Mouse (Mus musculus) ES-E14 (cell line): ENCODE measurements around the gene L3mbtl1. TPM values are rescaled to one million over a fixed set of nuclear protein-coding genes. Genes with fewer than 3 reads are reported as not detected.
"Not testable (repeated sequence)": the region's sequence is repeated elsewhere in the genome, so short reads cannot be mapped to it uniquely, and the experiment has no call there.

Experiments
- DNase-seq: peaks from one replicate; pipeline ENCODE4 v3.0.0-alpha.2; 2013; ENCODE audit warnings: low read depth, low spot score
- H3K27ac ChIP-seq: 2 replicates; pipeline ENCODE4 v1.5.1; 2012; ENCODE audit warnings: low read depth, mild to moderate bottlenecking, low read length, moderate library complexity, mixed read lengths; ENCODE audit not compliant: poor library complexity, insufficient read depth, severe bottlenecking
- H3K36me3 ChIP-seq: 2 replicates; pipeline ENCODE4 v1.6.1; 2012; ENCODE audit warnings: mild to moderate bottlenecking, low read length, moderate library complexity, mixed read lengths; ENCODE audit not compliant: control insufficient read depth, poor library complexity, insufficient read depth, severe bottlenecking
- H3K4me1 ChIP-seq, 2 experiments: fragments of 150-350 bp in 1 of 2; sonication (generic) in 1 of 2; 2 replicates each; pipeline ENCODE4 v1.6.1; 2012; ENCODE audit warnings: low read length in 2 of 2, mild to moderate bottlenecking in 1 of 2, mixed read lengths in 1 of 2; ENCODE audit not compliant: control insufficient read depth in 2 of 2, insufficient read depth in 2 of 2, poor library complexity in 1 of 2
- H3K4me3 ChIP-seq, 2 experiments: fragments of 150-350 bp in 1 of 2; sonication (generic) in 1 of 2; 2 replicates each; pipeline ENCODE4 v1.5.1; 2012; ENCODE audit warnings: low read length in 2 of 2, low read depth in 1 of 2, mild to moderate bottlenecking in 1 of 2, mixed read lengths in 1 of 2; ENCODE audit not compliant: insufficient read depth in 1 of 2, poor library complexity in 1 of 2, severe bottlenecking in 1 of 2
- H3K9ac ChIP-seq: 2 replicates; pipeline ENCODE4 v1.6.1; 2012; ENCODE audit warnings: low read depth, mild to moderate bottlenecking, low read length, mixed read lengths; ENCODE audit not compliant: poor library complexity, insufficient read depth, severe bottlenecking
- H3K9me3 ChIP-seq: fragments of 150-350 bp; sonication (generic); 2 replicates; pipeline ENCODE4 v1.6.1; 2012; ENCODE audit warnings: low read depth, mild to moderate bottlenecking, low read length; ENCODE audit not compliant: control insufficient read depth, insufficient read depth
- CHD2 ChIP-seq: IDR thresholded peaks from 2 replicates; pipeline ENCODE4 v1.6.1; 2014; ENCODE audit warnings: mild to moderate bottlenecking, low read depth, low read length, inconsistent platforms
- HCFC1 ChIP-seq: IDR thresholded peaks from 2 replicates; pipeline ENCODE4 v1.6.1; 2012; ENCODE audit warnings: low read length, inconsistent platforms, borderline replicate concordance; ENCODE audit not compliant: insufficient read depth
- MAFK ChIP-seq: IDR thresholded peaks from 2 replicates; pipeline ENCODE4 v1.6.1; 2014; ENCODE audit warnings: mild to moderate bottlenecking, low read depth, low read length, inconsistent platforms; ENCODE audit not compliant: insufficient read depth
- ZC3H11A ChIP-seq: IDR thresholded peaks from 2 replicates; pipeline ENCODE4 v1.6.1; 2012; ENCODE audit warnings: low read depth, mild to moderate bottlenecking, inconsistent platforms, low read length, borderline replicate concordance
- ZNF384 ChIP-seq: IDR thresholded peaks from 2 replicates; pipeline ENCODE4 v1.6.1; 2012; ENCODE audit warnings: low read depth, low read length, inconsistent platforms
- in situ Hi-C, 2 experiments: fragments of 600-800 bp; cut with MboI; formaldehyde crosslinking; loops; one replicate each; pipeline ENCODE4 v1.15.1; 2025; ENCODE audit warnings: low sequenced_read_pairs in 2 of 2, inconsistent platforms in 1 of 2; ENCODE audit not compliant: unreplicated experiment in 2 of 2
- total RNA-seq: library from RNA; depleted of rRNA; stranded (reverse); fragments of 300-350 nt; gene quantifications from 2 replicates; pipeline ENCODE4 v1.2.3, GENCODE M21; 2012; rRNA removed

The L3mbtl1 gene
- 1.1 and 2.4 TPM in 2 replicates for total RNA-seq

GRCm38 (mm10) chr2:162943148-162943846 is at the start of gene L3mbtl1:
L3mbtl1 (plus strand) TSS chr2:162943472.
- Histone ChIP-seq H3K9ac (peak within 1 kb of the TSS; percentile 65), H3K4me3 (peak within 1 kb of the TSS; percentile 69 to 77), H3K4me1 (peaks cover 0 to 6% of the 10 kb centered on the region in 2 experiments; a peak in 1 of 4 replicates), H3K36me3 (peaks cover 5% of the 10 kb centered on the region), H3K9me3 (no peaks in the 10 kb centered on the region), H3K27ac (no peak within 1 kb of the TSS)
- DNase-seq = no peak
- in situ Hi-C loops = no loop called here
- TF ChIP-seq HCFC1 = no peak
- no peak for TF ChIP-seq CHD2
- TF ChIP-seq MAFK = no peak
- no peak for TF ChIP-seq ZC3H11A
- TF ChIP-seq ZNF384 = no peak

- H3K27ac ChIP-seq, H3K4me1 ChIP-seq, H3K9me3 ChIP-seq, DNase-seq, H3K9ac ChIP-seq, H3K36me3 ChIP-seq, H3K4me3 ChIP-seq, in situ Hi-C loops: not testable (repeated sequence)
Measured at GRCm38 (mm10) chr2:162899256-162899655, 44.0 kb upstream of the L3mbtl1 start.

- Histone ChIP-seq H3K9ac (no peak overlapping the region), H3K4me1 (no peaks in the 10 kb centered on the region), H3K36me3 (no peaks in the 10 kb centered on the region), H3K4me3 (no peak overlapping the region), H3K9me3 (no peaks in the 10 kb centered on the region), H3K27ac (no peak overlapping the region)
- no peak for DNase-seq
- in situ Hi-C loops = no loop called here
- TF ChIP-seq HCFC1 = no peak
- no peak for TF ChIP-seq CHD2
- TF ChIP-seq MAFK = no peak
- TF ChIP-seq ZNF384 = no peak
- TF ChIP-seq ZC3H11A = no peak
Measured at GRCm38 (mm10) chr2:162899880-162900589, 43.2 kb upstream of the L3mbtl1 start.

GRCm38 (mm10) chr2:162900590-162900916 is 42.7 kb upstream of the L3mbtl1 start:
- in situ Hi-C loops = no loop called here

More at GRCm38 (mm10) chr2:162900590-162900916, 42.7 kb upstream of the L3mbtl1 start:
- TF ChIP-seq CHD2 = no peak
- TF ChIP-seq MAFK = no peak
- no peak for TF ChIP-seq HCFC1
- TF ChIP-seq ZC3H11A = no peak
- TF ChIP-seq ZNF384 = no peak
- no peak for DNase-seq
- no peak overlapping the region for H3K27ac ChIP-seq
- H3K36me3 ChIP-seq = no peaks in the 10 kb centered on the region
- H3K4me3 ChIP-seq = no peak overlapping the region
- H3K4me1 ChIP-seq = no peaks in the 10 kb centered on the region
- H3K9ac ChIP-seq = no peak overlapping the region
- H3K9me3 ChIP-seq = no peaks in the 10 kb centered on the region
